Mouse (Mus musculus) MEL (cell line): Measurements from ENCODE around the gene Nod1. TPM values are rescaled to one million over a fixed set of nuclear protein-coding genes. Genes with fewer than 3 reads are reported as not detected.

ENCODE experiments used
- DNase-seq: peaks from one replicate; pipeline ENCODE4 v3.0.0; 2011; ENCODE audit warnings: low read depth, low spot score
- H3K27ac ChIP-seq: 2 replicates; pipeline ENCODE4 v1.5.1; 2012; ENCODE audit warnings: low read depth, mild to moderate bottlenecking, control low read depth, low read length, moderate library complexity; ENCODE audit not compliant: control insufficient read depth
- H3K27me3 ChIP-seq, 2 experiments: fragments of 150-350 bp in 1 of 2; sonication (generic) in 1 of 2; 2 replicates each; pipeline ENCODE4 v1.6.1; 2012; ENCODE audit warnings: low read length in 2 of 2, mild to moderate bottlenecking in 2 of 2, improper control_type of control experiment in 1 of 2, moderate library complexity in 1 of 2; ENCODE audit not compliant: insufficient read depth in 2 of 2, control insufficient read depth in 1 of 2
- H3K36me3 ChIP-seq, 2 experiments: 2 replicates each; pipeline ENCODE4 v1.6.1; 2012 to 2014; ENCODE audit warnings: low read length in 2 of 2, improper control_type of control experiment in 1 of 2, inconsistent platforms in 1 of 2, mild to moderate bottlenecking in 1 of 2; ENCODE audit not compliant: insufficient read depth in 2 of 2, control insufficient read depth in 1 of 2
- H3K4me1 ChIP-seq, 2 experiments: fragments of 150-350 bp in 1 of 2; sonication (generic) in 1 of 2; 2 replicates each; pipeline ENCODE4 v1.6.1; 2012; ENCODE audit warnings: low read length in 2 of 2, improper control_type of control experiment in 1 of 2, mild to moderate bottlenecking in 1 of 2; ENCODE audit not compliant: insufficient read depth in 2 of 2, control insufficient read depth in 1 of 2
- H3K4me3 ChIP-seq, 2 experiments: fragments of 150-350 bp in 1 of 2; sonication (generic) in 1 of 2; 2 replicates each; pipeline ENCODE4 v1.5.1; 2012; ENCODE audit warnings: low read depth in 2 of 2, low read length in 2 of 2, mild to moderate bottlenecking in 2 of 2, moderate library complexity in 2 of 2, control low read depth in 1 of 2, improper control_type of control experiment in 1 of 2; ENCODE audit not compliant: control insufficient read depth in 1 of 2, insufficient read depth in 1 of 2
- H3K79me2 ChIP-seq: 2 replicates; pipeline ENCODE4 v1.6.1; 2012; ENCODE audit warnings: mild to moderate bottlenecking, low read length, moderate library complexity; ENCODE audit not compliant: control insufficient read depth, poor library complexity, insufficient read depth
- H3K9ac ChIP-seq: 2 replicates; pipeline ENCODE4 v1.6.1; 2012; ENCODE audit warnings: low read depth, mild to moderate bottlenecking, control low read depth, low read length, moderate library complexity; ENCODE audit not compliant: control insufficient read depth, poor library complexity, severe bottlenecking
- H3K9me3 ChIP-seq: fragments of 150-350 bp; sonication (generic); replicated peaks from 2 replicates; pipeline ENCODE4 v1.6.1; 2012; ENCODE audit warnings: mild to moderate bottlenecking, low read length, improper control_type of control experiment, moderate library complexity; ENCODE audit not compliant: insufficient read depth
- CHD1 ChIP-seq: IDR thresholded peaks from 2 replicates; pipeline ENCODE4 v1.6.1; 2012; ENCODE audit warnings: low read depth, mild to moderate bottlenecking, inconsistent platforms, low read length, improper control_type of control experiment
- CHD2 ChIP-seq: IDR thresholded peaks from 2 replicates; pipeline ENCODE4 v1.6.1; 2011; ENCODE audit warnings: low read length, improper control_type of control experiment
- CTCF ChIP-seq, 3 experiments: IDR thresholded peaks in 2 of 3; conservative IDR thresholded peaks in 1 of 3; 2 replicates each; pipeline ENCODE4 v1.5.1; 2011 to 2012; ENCODE audit warnings: low read length in 3 of 3, low read depth in 2 of 3, mild to moderate bottlenecking in 2 of 3, improper control_type of control experiment in 1 of 3, inconsistent platforms in 1 of 3, mixed read lengths in 1 of 3, moderate library complexity in 1 of 3; ENCODE audit not compliant: control insufficient read depth in 1 of 3, insufficient read depth in 1 of 3, poor library complexity in 1 of 3, severe bottlenecking in 1 of 3
- E2F4 ChIP-seq: IDR thresholded peaks from 2 replicates; pipeline ENCODE4 v1.6.1; 2011; ENCODE audit warnings: low read depth, low read length, improper control_type of control experiment, borderline replicate concordance
- ELF1 ChIP-seq: IDR thresholded peaks from 2 replicates; pipeline ENCODE4 v1.6.1; 2014; ENCODE audit warnings: low read depth, mild to moderate bottlenecking, inconsistent platforms, low read length, improper control_type of control experiment, moderate library complexity
- JUND ChIP-seq: IDR thresholded peaks from 2 replicates; pipeline ENCODE4 v1.6.1; 2011; ENCODE audit warnings: low read depth, mild to moderate bottlenecking, improper control_type of control experiment, low read length
- MAX ChIP-seq: IDR thresholded peaks from 2 replicates; pipeline ENCODE4 v1.6.1; 2011; ENCODE audit warnings: low read length, improper control_type of control experiment
- MYC ChIP-seq: IDR thresholded peaks from 2 replicates; pipeline ENCODE4 v1.6.1; 2011; ENCODE audit warnings: low read depth, mild to moderate bottlenecking, low read length, improper control_type of control experiment, moderate library complexity
- NRF1 ChIP-seq: IDR thresholded peaks from 2 replicates; pipeline ENCODE4 v1.6.1; 2014; ENCODE audit warnings: low read depth, mild to moderate bottlenecking, inconsistent platforms, low read length, improper control_type of control experiment, moderate library complexity; ENCODE audit not compliant: poor library complexity, insufficient read depth, severe bottlenecking
- POLR2AphosphoS2 ChIP-seq: IDR thresholded peaks from 2 replicates; pipeline ENCODE4 v1.6.1; 2011; ENCODE audit warnings: low read length, improper control_type of control experiment
- RAD21 ChIP-seq: IDR thresholded peaks from 2 replicates; pipeline ENCODE4 v1.6.1; 2011; ENCODE audit warnings: mild to moderate bottlenecking, low read depth, low read length, improper control_type of control experiment
- RCOR1 ChIP-seq: IDR thresholded peaks from 2 replicates; pipeline ENCODE4 v1.6.1; 2012; ENCODE audit warnings: low read depth, mild to moderate bottlenecking, inconsistent platforms, low read length, improper control_type of control experiment
- SIN3A ChIP-seq: IDR thresholded peaks from 2 replicates; pipeline ENCODE4 v1.6.1; 2012; ENCODE audit warnings: low read length, improper control_type of control experiment, inconsistent platforms
- USF2 ChIP-seq, 2 experiments: IDR thresholded peaks; 2 replicates each; pipeline ENCODE4 v1.6.1; 2011 to 2012; ENCODE audit warnings: improper control_type of control experiment in 2 of 2, low read length in 2 of 2, borderline replicate concordance in 1 of 2, inconsistent platforms in 1 of 2, low read depth in 1 of 2, mild to moderate bottlenecking in 1 of 2; ENCODE audit not compliant: insufficient read depth in 1 of 2
- ZMIZ1 ChIP-seq: IDR thresholded peaks from 2 replicates; pipeline ENCODE4 v1.6.1; 2012; ENCODE audit warnings: low read depth, mild to moderate bottlenecking, inconsistent platforms, low read length, improper control_type of control experiment, moderate library complexity
- ZNF384 ChIP-seq: IDR thresholded peaks from 2 replicates; pipeline ENCODE4 v1.6.1; 2012; ENCODE audit warnings: low read depth, mild to moderate bottlenecking, inconsistent platforms, low read length, improper control_type of control experiment
- polyA plus RNA-seq, 2 experiments: library from polyadenylated mRNA; stranded (reverse) in 1 of 2; unstranded in 1 of 2; fragments of >175 nt in 1 of 2; fragments of >200 nt in 1 of 2; gene quantifications; 2 replicates each; pipeline versions ENCODE4 v1.2.1 to v1.2.4; 2012; ENCODE audit warnings: low replicate concordance in 2 of 2, low read depth in 1 of 2; ENCODE audit not compliant: insufficient read length in 2 of 2, insufficient read depth in 1 of 2, missing spikeins in 1 of 2
- total RNA-seq: library from RNA; depleted of rRNA; stranded (reverse); fragments of 300-350 nt; gene quantifications from 2 replicates; pipeline ENCODE4 v1.2.3, GENCODE M21; 2012; rRNA removed

Nod1 gene
- 0.10 and 0.12 TPM in 2 replicates for total RNA-seq
- polyA plus RNA-seq: under 1 TPM in 1 of 2 experiments, not detected in 1; 0.21 TPM

- no peaks in the 10 kb centered on the region for H3K79me2 ChIP-seq
- H3K27ac ChIP-seq: no peak within 1 kb of the TSS
- TF ChIP-seq SIN3A (peak; percentile 23; the same call in 1 of the 2 replicates), NRF1 (0 out of 2 replicates have a peak, but pooled peaks have one; percentile 17), JUND (no peak)
- H3K9ac ChIP-seq: peak within 1 kb of the TSS; percentile 58
- peaks cover 0 to 4% of the 10 kb centered on the region in 2 experiments; a peak in 3 of 4 replicates for H3K27me3 ChIP-seq
- no peaks in the 10 kb centered on the region for H3K4me1 ChIP-seq
- no peaks in the 10 kb centered on the region for H3K9me3 ChIP-seq
- H3K4me3 ChIP-seq: peak within 1 kb of the TSS; percentile 78 to 90
- H3K36me3 ChIP-seq: no peaks in the 10 kb centered on the region; a peak in 1 of 4 replicates
- DNase-seq: peak; percentile 46
Observed at GRCm38 (mm10) chr6:54972111-54972928, at the start of gene Nod1. TSS of gene Nod1 (minus strand) at chr6:54972612.

DNA sequence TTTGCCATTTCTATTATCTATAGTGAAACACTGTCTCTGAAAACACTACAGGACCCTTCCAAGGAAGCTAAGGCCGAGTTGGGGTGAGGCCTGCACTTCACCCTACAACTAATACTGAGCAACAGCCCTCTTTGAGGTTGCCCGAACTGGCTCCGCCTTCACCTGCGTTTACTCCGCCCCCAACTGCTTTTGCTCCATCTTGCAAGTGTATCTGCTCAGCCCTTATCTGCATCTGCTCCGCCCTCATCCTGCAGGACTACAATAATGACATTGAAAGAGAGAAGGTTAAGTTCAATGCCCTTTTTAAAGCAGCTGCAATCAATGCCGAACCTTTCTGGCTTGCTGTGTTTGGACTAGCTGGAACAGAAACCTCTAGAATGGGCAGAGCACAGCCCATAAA lies 49.4 kb upstream of the Nod1 start:
- Histone ChIP-seq H3K79me2 (no peaks in the 10 kb centered on the region), H3K27me3 (no peaks in the 10 kb centered on the region), H3K4me1 (peaks cover 0 to 3% of the 10 kb centered on the region in 2 experiments; a peak in 1 of 4 replicates), H3K27ac (no peak overlapping the region), H3K36me3 (no peaks in the 10 kb centered on the region), H3K4me3 (no peak overlapping the region), H3K9ac (no peak overlapping the region), H3K9me3 (no peaks in the 10 kb centered on the region)
- DNase-seq: peak; percentile 37
- TF ChIP-seq CTCF (IDR thresholded peaks at IDR 0.05 in 2 of 3, conservative IDR thresholded peaks at IDR 0.05 in 1 of 3; ENCODE audit: control insufficient read depth in 1 of 3, insufficient read depth in 1 of 3, low read depth in 2 of 3, low read length in 3 of 3, poor library complexity in 1 of 3, severe bottlenecking in 1 of 3): no peak
- no peak for TF ChIP-seq ZMIZ1
- no peak for TF ChIP-seq USF2 (IDR thresholded peaks at IDR 0.05; ENCODE audit: borderline replicate concordance in 1 of 2, insufficient read depth in 1 of 2, low read depth in 1 of 2, low read length in 2 of 2)
- TF ChIP-seq NRF1: no peak

- H3K9ac ChIP-seq: no peak overlapping the region
- H3K36me3 ChIP-seq: peaks cover 0 to 2% of the 10 kb centered on the region in 2 experiments; a peak in 1 of 4 replicates
- no peaks in the 10 kb centered on the region for H3K27me3 ChIP-seq
- H3K27ac ChIP-seq: no peak overlapping the region
- no peaks in the 10 kb centered on the region for H3K79me2 ChIP-seq
- H3K9me3 ChIP-seq: no peaks in the 10 kb centered on the region
- TF ChIP-seq CHD2: no peak
- no peak for TF ChIP-seq RAD21
- TF ChIP-seq ZNF384: no peak
- TF ChIP-seq MAX: no peak
- TF ChIP-seq POLR2AphosphoS2: no peak
- no peak for TF ChIP-seq RCOR1
- TF ChIP-seq MYC: no peak
- TF ChIP-seq E2F4: no peak
- TF ChIP-seq CHD1: no peak
- no peak for TF ChIP-seq ZMIZ1
- TF ChIP-seq ELF1: no peak
- H3K4me1 ChIP-seq: peaks cover 0 to 3% of the 10 kb centered on the region in 2 experiments; a peak in 1 of 4 replicates
- no peak for DNase-seq
- no peak overlapping the region for H3K4me3 ChIP-seq
Observed at GRCm38 (mm10) chr6:55018417-55018816, 46.0 kb upstream of the Nod1 start.
